Mouse (Mus musculus): ENCODE results near the gene Uqcc1. TPM values are rescaled to one million over a fixed set of nuclear protein-coding genes. Genes with fewer than 3 reads are reported as not detected.
A peak's percentile ranks its signal among the peaks of the same experiment; 100 is the strongest.
"Not testable (repeated sequence)": the region's sequence is repeated elsewhere in the genome, so short reads cannot be mapped to it uniquely, and the experiment has no call there.

Gene Uqcc1
- total RNA-seq, 2 experiments from 2014 or later = 70.4 to 75.7 TPM

DNA sequence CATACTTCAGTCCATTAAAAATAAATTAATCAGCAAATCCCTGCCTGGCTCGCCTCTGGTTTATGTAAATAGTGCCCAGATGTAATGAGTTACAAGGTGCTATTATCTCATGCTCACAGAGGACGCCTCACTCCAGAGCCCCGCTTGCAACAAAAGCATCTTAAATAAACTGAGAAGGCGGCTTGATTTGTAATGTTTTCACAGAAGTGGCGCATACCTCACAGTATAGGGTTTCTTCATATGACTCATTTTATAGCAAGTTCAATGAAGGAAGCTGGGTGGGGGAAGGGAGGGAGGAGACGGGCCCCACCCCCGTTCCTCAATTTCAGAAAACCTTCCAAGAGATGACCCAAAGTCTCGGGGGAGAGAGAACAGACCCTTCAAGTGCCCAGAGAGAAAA, 83.2 kb downstream of the Uqcc1 start:
- intact Hi-C loops (cut with DNase I) = no loop called here
- H3K4me3 ChIP-seq = no peak overlapping the region
- TF ChIP-seq CTCF (IDR thresholded peaks at IDR 0.05) = no peak
- no peak for DNase-seq (ENCODE audit: extremely low spot score in 1 of 2, low spot score in 2 of 2)
- H3K27ac ChIP-seq = no peak overlapping the region

DNA sequence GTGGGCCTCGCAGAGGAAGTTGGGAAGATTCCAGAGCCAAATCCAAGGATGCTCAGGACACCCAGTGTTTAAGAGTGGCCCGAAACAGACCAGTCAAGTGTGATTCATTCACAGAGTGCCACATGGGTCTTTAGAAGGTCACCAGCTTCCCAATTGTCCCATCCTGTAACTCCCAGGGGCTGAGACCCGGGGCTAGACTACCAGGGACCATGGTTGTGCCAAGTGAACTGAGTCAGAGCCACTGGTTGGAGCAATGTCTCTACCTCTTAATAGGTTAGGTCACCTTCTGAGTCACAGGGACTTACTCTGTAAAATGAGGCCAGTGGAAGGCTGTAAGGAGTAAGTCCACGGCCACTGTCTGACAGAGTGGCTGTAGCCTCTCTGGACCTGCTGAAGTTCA, 91.1 kb downstream of the Uqcc1 start:
- no peak for DNase-seq (ENCODE audit: extremely low spot score in 1 of 2, low spot score in 2 of 2)
- intact Hi-C loops (cut with DNase I) = no loop called here
- TF ChIP-seq CTCF (IDR thresholded peaks at IDR 0.05) = no peak
- Histone ChIP-seq H3K27ac (no peak overlapping the region), H3K4me3 (no peak overlapping the region)

DNA sequence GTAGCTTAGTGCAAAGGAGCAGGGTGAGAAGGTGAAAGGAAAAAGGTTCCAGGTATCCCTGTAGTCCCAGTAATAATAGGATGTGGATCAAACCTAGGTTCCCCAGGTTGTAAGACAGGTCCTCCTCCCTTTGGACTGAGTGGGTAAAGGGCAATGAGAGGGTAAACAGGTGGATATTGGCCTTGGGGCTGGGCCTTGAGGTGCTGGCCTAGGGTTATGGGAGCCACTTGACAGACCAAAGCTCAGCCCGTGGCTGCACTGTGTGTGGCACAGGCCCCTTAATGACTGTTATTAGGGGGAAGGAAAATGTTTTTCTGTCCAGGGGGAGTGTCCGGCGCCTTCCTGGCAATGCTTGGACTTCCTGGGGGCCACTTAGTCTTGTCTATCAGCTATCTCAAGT, 92.1 kb downstream of the Uqcc1 start:
- no peak for DNase-seq (ENCODE audit: extremely low spot score in 1 of 2, low spot score in 2 of 2)
- no peak for TF ChIP-seq CTCF (IDR thresholded peaks at IDR 0.05)

GRCm38 (mm10) chr2:155834732-155835131, 95.4 kb downstream of the Uqcc1 start, which contains the start of gene Fam83c:
Gene Fam83c, minus strand, starts transcription at chr2:155834854.
- DNase-seq (ENCODE audit: extremely low spot score in 1 of 2, low spot score in 2 of 2) = no peak
- intact Hi-C loops (cut with DNase I) = no loop called here
- Histone ChIP-seq H3K27ac (no peak within 1 kb of the TSS), H3K4me3 (no peak within 1 kb of the TSS)
- TF ChIP-seq CTCF (IDR thresholded peaks at IDR 0.05) = no peak

More for the DNA sequence above, 92.1 kb downstream of the Uqcc1 start:
- intact Hi-C loops (cut with DNase I) = no loop called here
- Histone ChIP-seq H3K27ac (no peak overlapping the region), H3K4me3 (no peak overlapping the region)

GRCm38 (mm10) chr2:155832087-155832486, 98.0 kb downstream of the Uqcc1 start:
- intact Hi-C loops (cut with DNase I); DNase-seq (ENCODE audit: extremely low spot score in 1 of 2, low spot score in 2 of 2); H3K4me3 ChIP-seq: not testable (repeated sequence)

GRCm38 (mm10) chr2:155831302-155831701, 98.8 kb downstream of the Uqcc1 start:
- intact Hi-C loops (cut with DNase I) = no loop called here
- no peak overlapping the region for H3K27ac ChIP-seq
- no peak; the same call in none of the 2 replicates for TF ChIP-seq CTCF (IDR thresholded peaks at IDR 0.05)
- H3K4me3 ChIP-seq = no peak overlapping the region
- DNase-seq (ENCODE audit: extremely low spot score in 1 of 2, low spot score in 2 of 2) = no peak

More at GRCm38 (mm10) chr2:155832087-155832486, 98.0 kb downstream of the Uqcc1 start:
- TF ChIP-seq CTCF (IDR thresholded peaks at IDR 0.05) = peak; percentile 38
- not testable (repeated sequence) for H3K27ac ChIP-seq

- H3K27ac ChIP-seq = no peak overlapping the region
- intact Hi-C loops (cut with DNase I) = no loop called here
- no peak for DNase-seq (ENCODE audit: extremely low spot score in 1 of 2, low spot score in 2 of 2)
- no peak for TF ChIP-seq CTCF (IDR thresholded peaks at IDR 0.05)
- H3K4me3 ChIP-seq = no peak overlapping the region
Measured at GRCm38 (mm10) chr2:155830841-155831240, 99.3 kb downstream of the Uqcc1 start.

GRCm38 (mm10) chr2:155826630-155827424, 103.3 kb downstream of the Uqcc1 start, which contains the start of gene Eif6:
Gene Eif6, minus strand, starts transcription at chr2:155826925.
- Histone ChIP-seq H3K4me3 (peak within 1 kb of the TSS; percentile 63), H3K27ac (peak within 1 kb of the TSS; percentile 77)
- DNase-seq (ENCODE audit: extremely low spot score in 1 of 2, low spot score in 2 of 2) = peak; percentile 77 to 81
- intact Hi-C loops (cut with DNase I) = no loop called here
- no peak for TF ChIP-seq CTCF (IDR thresholded peaks at IDR 0.05)

- TF ChIP-seq CTCF (IDR thresholded peaks at IDR 0.05) = no peak
- peak overlapping the region; percentile 77 for H3K27ac ChIP-seq
Measured at GRCm38 (mm10) chr2:155825904-155826629, 104.0 kb downstream of the Uqcc1 start.

GRCm38 (mm10) chr2:155823722-155824121, 106.4 kb downstream of the Uqcc1 start:
- TF ChIP-seq CTCF (IDR thresholded peaks at IDR 0.05) = no peak
- Histone ChIP-seq H3K4me3 (no peak overlapping the region), H3K27ac (no peak overlapping the region)
- DNase-seq (ENCODE audit: extremely low spot score in 1 of 2, low spot score in 2 of 2) = no peak
- intact Hi-C loops (cut with DNase I) = no loop called here

More at GRCm38 (mm10) chr2:155825904-155826629, 104.0 kb downstream of the Uqcc1 start:
- intact Hi-C loops (cut with DNase I) = no loop called here
- peak overlapping the region; percentile 63 for H3K4me3 ChIP-seq
- no peak for DNase-seq (ENCODE audit: extremely low spot score in 1 of 2, low spot score in 2 of 2)

- intact Hi-C loops (cut with DNase I) = no loop called here
- H3K4me3 ChIP-seq = no peak overlapping the region
- no peak for DNase-seq (ENCODE audit: extremely low spot score in 1 of 2, low spot score in 2 of 2)
- TF ChIP-seq CTCF (IDR thresholded peaks at IDR 0.05) = no peak
- no peak overlapping the region for H3K27ac ChIP-seq
Measured at GRCm38 (mm10) chr2:155820779-155821178, 109.3 kb downstream of the Uqcc1 start.
